Mouse (Mus musculus) gastrocnemius, adult 8-10 months (tissue): ENCODE results near the gene Hoxa5. TPM values are rescaled to one million over a fixed set of nuclear protein-coding genes. Genes with fewer than 3 reads are reported as not detected.

Source experiments
- DNase-seq, 2 experiments: peaks; one replicate each; pipeline ENCODE4 v3.0.0; 2022; ENCODE audit warnings: low spot score in 2 of 2
- total RNA-seq, 4 experiments: library from RNA; stranded (reverse); gene quantifications; 2 replicates each; pipeline ENCODE4 v1.2.4; 2022

Hoxa5 gene
- total RNA-seq, 4 experiments from 2014 or later, result 1.2 to 1.9 (median 1.5) TPM

DNA sequence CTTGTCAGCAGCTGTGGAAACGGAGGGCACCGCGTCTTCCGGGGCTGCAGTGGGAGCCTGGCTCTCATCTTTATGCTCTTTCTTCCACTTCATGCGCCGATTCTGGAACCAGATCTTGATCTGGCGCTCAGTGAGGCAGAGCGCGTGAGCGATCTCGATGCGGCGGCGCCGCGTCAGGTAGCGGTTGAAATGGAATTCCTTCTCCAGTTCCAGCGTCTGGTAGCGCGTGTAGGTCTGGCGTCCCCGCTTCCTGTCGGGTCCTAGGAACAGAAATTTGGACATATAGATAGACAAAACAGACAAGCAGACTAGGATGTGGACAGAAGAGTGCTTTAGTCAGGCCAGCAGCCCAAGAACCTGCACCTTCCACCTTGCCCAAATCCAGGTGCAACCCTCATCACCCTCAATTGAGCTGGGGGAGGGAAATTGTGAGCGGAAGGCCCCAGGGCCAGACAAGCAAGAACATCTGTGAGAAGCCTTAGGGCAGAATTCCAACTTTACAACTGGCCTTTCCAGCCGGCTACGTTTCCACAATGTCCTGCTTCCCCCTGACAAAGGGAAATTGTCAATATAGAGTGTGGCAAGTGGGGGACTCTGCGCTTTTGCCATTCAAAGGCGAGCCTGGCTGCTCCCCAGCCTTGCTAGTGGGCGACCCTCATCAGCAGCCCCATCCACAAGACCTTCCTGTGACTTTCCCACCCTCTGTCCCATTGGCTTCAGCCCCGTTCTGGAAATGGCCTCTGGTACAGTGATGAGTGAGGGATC is 11.6 kb upstream of the Hoxa5 start:
- no peak for DNase-seq

DNA sequence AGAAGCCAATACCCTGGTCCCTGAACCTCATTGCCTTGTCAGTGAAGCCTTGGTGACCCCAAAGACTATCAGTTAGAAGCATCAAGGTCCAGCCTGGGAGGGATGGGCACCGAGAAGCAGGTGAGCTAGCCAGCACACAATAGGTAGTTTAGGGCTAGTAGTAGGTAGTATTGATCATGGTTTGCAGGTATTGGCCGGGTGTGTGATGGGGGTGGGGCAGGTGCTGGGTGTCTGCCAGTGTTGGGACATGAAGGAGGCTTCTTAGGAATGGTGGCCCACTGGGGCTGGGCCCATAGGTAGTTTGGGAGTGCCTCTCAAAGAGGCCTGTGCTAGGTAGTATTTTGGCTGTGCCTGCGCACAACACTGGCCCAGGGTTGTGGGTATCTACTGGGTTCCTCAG is 10.7 kb upstream of the Hoxa5 start:
- DNase-seq, result no peak

DNA sequence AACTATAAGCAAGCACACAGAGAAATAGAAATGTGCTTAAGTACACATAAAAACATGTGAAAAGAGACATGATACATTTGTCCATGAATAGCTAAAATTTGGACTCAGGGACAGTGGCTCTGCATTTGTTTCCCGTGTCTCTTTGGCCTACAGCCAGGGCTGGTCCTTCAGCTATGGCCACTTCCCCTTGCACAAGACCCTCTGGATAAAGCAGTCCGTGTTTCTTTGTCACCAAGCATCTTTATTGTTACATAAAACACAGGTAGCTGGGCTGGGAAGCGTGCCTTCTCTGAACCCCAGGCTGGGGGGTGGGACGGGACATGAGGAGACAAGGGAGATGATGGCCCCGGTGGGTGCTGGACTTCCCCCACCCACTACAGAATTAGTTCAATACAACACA is 9.9 kb upstream of the Hoxa5 start:
- DNase-seq, result peak in 1 of 2 experiments; percentile 4

GRCm38 (mm10) chr6:52213119-52213986 is 9.0 kb upstream of the Hoxa5 start, which contains the start of the genes Hoxa3 and Gm28308:
Gene Hoxa3, minus strand, starts transcription at chr6:52213336.
Gene Gm28308, minus strand, starts transcription at chr6:52213339.
- peak; percentile 43 to 54 for DNase-seq

- peak in 1 of 2 experiments; percentile 17 for DNase-seq
These were observed 8.2 kb upstream of the Hoxa5 start for GRCm38 (mm10) chr6:52212556-52213118.

- peak in 1 of 2 experiments; percentile 11 for DNase-seq
These were observed 7.6 kb upstream of the Hoxa5 start for GRCm38 (mm10) chr6:52211961-52212360.

DNA sequence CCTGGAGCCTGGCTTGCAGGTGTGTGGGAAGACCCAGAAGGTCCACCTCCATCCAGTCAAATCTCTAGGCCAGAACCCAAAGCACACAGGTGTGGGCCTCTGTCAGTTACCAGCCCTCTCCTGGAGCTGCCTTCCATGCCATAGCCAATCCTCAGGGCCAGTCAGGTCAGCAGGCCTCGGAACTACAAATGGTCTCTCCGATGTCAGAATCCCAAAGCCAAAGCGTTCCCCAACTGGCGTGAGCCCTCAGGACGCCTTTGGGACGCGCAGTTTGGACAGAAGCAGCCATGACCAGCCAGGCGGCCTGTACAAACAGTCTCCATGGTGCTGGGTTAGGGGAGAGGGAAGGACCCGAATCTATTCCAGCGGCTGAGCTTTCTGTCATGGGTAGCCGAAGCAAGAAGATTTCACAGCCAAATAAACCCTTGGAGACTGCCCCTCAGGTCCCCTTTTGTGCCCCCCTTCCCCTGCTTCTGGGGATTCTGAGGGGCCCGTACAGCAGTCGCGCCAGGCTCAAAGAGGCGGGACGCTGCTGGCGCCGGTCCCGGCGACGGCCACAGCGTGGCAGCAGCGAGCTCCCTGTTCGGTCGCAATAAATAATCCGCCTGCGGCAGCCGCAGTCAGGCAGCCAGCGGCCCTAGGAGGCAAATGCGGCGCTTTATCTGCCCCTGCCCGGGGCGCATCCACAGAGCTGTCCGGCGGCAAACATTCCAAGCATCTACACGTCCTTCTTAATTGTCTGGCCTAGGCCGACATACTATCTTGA is 7.0 kb upstream of the Hoxa5 start:
- DNase-seq, result peak; percentile 63 to 70

- no peak for DNase-seq
These were observed 5.3 kb upstream of the Hoxa5 start for GRCm38 (mm10) chr6:52209685-52210046.

GRCm38 (mm10) chr6:52208868-52209684 is 4.7 kb upstream of the Hoxa5 start:
- DNase-seq, result no peak

DNA sequence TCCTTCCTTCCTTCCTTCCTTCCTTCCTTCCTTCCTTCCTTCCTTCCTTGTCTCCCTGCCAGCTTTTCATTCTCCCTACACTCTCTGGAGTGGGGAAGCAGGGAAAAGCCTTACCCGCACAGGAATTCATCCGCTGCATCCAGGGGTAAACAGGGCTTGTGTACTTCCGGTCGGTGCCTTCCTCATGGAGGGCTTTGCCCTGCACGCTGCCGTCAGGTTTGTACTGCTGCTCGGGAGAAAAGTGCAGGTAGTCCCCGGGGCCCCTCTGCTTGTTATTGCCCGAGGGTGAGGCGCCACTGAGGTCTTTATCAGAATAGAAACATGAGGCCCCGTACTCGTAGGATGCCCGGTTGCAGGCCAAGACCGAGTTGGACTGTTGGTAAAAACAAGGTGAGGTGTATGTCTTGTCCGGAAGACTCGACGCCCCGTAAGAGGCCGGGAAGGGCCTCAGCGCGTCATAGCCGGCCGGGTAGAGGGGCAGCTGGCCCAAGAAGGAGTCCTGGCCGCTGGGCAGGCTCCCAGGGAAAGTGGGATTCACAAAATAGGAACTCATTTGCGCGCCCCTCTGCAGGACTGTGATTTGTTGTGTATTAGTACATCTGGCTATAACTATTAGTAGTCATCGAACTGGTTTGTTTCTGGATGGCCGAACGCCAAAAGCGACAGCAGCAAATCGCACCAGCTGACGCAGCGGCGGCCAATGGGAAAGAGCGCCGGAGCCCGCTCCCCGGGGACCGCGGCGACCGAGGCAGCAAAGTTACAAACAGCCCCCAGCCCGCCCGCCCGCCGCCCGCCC is 3.9 kb upstream of the Hoxa5 start, which contains the start of gene Hoxa6:
Hoxa6 (minus strand) TSS at position 651 of the 796 bp plus-strand sequence.
- DNase-seq, result peak in 1 of 2 experiments; percentile 27

DNA sequence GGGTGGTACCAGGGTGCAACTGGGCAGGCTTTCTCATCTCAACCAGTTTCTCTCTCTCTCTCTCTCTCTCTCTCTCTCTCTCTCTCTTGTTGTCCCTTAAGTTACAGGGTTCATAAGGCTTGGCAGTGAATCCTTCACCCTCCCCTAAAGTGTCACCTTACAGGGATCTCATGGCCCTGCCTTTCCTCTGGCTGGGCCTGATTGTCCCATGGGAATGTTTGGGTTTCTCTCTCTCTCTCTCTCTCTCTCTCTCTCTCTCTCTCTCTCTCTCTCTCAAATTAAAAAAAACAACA is 3.2 kb upstream of the Hoxa5 start:
- no peak for DNase-seq

GRCm38 (mm10) chr6:52206882-52207683 is 2.7 kb upstream of the Hoxa5 start:
- DNase-seq, result no peak

DNA sequence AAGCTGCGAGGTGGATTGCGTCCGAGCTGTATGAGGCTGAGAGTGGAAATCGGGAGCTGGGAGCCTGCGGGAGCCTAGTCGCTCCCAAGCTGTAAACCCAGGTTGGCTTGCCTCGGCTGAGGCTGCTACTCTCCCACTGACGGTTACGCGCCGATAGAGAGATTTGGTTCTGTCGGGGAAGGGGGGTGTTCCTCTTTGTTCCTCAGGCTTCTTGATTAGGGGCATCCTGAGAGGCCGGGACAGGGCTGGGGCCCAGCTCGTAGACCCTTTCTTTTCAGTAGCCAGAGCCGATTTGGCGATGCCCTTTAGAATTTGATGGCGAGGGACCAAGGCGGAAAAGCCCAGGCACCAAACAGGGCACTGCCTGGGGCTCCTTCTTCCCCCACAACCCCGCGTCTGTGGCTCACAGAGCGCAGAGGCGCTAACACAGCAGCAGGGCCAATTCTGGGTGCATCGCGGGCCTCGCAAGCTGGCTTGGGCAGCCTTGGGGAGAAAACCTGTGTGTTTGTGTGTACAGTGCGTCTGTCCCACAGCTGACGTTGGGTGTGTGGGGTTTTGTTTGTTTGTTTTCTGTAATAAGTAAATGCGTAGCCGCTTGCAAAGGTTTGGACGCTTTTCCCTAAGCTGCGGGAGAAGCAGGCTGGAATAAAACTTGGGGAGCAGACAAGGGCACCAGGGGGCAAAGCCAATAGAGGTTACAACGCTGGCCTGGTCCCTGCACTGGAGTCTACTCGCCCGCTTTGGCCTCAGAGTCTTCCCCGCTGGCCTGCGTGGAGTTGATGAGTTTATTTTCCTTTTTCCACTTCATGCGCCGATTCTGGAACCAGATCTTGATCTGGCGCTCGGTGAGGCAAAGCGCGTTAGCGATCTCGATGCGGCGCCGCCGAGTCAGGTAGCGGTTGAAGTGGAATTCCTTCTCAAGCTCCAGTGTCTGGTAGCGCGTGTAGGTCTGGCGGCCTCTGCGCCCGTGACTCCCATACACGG is 1.5 kb upstream of the Hoxa5 start:
- DNase-seq, result no peak

- DNase-seq, result no peak
These were observed 834 bp upstream of the Hoxa5 start for GRCm38 (mm10) chr6:52205221-52205620.

- DNase-seq, result no peak
These were observed 877 bp downstream of the Hoxa5 start for GRCm38 (mm10) chr6:52203371-52204049.

DNA sequence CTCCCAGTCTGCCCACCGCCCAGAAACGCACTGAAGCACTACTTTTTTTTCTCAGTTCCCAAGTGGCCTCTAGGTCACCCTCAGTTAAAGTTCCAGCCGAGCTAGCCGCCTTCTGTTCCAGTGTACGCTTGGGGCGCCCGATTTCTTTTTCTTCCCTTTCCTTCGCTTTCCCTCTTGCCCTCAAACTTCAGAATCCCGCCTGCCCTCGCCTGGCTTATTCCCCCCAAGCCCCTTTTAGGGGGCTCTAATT is 1.3 kb downstream of the Hoxa5 start:
- DNase-seq, result no peak

GRCm38 (mm10) chr6:52202362-52203120 is 1.8 kb downstream of the Hoxa5 start:
- DNase-seq, result no peak
